Mouse (Mus musculus) intestine, embryonic 15.5 days (tissue): ENCODE results near the gene 1700021F07Rik. TPM values are rescaled to one million over a fixed set of nuclear protein-coding genes. Genes with fewer than 3 reads are reported as not detected.

Source experiments
- ATAC-seq: fragments of 200-750 bp; cut with Nextera tagmentation; 2 replicates; pipeline ENCODE4 v1.8.0; 2017; ENCODE audit warnings: moderate TSS enrichment, moderate library complexity
- H3K27ac ChIP-seq: fragments of 300-500 bp; sonication (generic); 2 replicates; pipeline ENCODE4 v1.5.1; 2015; ENCODE audit warnings: mild to moderate bottlenecking, inconsistent platforms
- H3K27me3 ChIP-seq: fragments of 300-500 bp; sonication (generic); replicated peaks from 2 replicates; pipeline ENCODE4 v1.6.1; 2015; ENCODE audit warnings: inconsistent platforms
- H3K36me3 ChIP-seq: fragments of 300-500 bp; sonication (generic); 2 replicates; pipeline ENCODE4 v1.6.1; 2015; ENCODE audit warnings: inconsistent platforms
- H3K4me1 ChIP-seq: fragments of 300-500 bp; sonication (generic); replicated peaks from 2 replicates; pipeline ENCODE4 v1.6.1; 2015; ENCODE audit warnings: inconsistent platforms
- H3K4me2 ChIP-seq: fragments of 300-500 bp; sonication (generic); replicated peaks from 2 replicates; pipeline ENCODE4 v1.6.1; 2015; ENCODE audit warnings: mild to moderate bottlenecking, inconsistent platforms
- H3K4me3 ChIP-seq: fragments of 300-500 bp; sonication (generic); replicated peaks from 2 replicates; pipeline ENCODE4 v1.5.1; 2015; ENCODE audit warnings: inconsistent platforms
- H3K9ac ChIP-seq: fragments of 300-500 bp; sonication (generic); 2 replicates; pipeline ENCODE4 v1.6.1; 2015; ENCODE audit warnings: inconsistent platforms
- H3K9me3 ChIP-seq: fragments of 300-500 bp; sonication (generic); 2 replicates; pipeline ENCODE4 v1.6.1; 2016; ENCODE audit warnings: inconsistent platforms
- WGBS: fragments of 180-500 bp; shearing (Covaris S2); methylation state at CpG from one replicate; pipeline ENCODE4 v1.1.7; 2015; 5-methylcytosine and 5-hydroxymethylcytosine counted together
- polyA plus RNA-seq: library from polyadenylated mRNA; unstranded; fragments of >200 nt; fragmentation: Nextera tagmentation; extraction: Ambion mirVana; gene quantifications from 2 replicates; pipeline ENCODE4 v1.2.1, GENCODE M21; 2015

1700021F07Rik gene
- polyA plus RNA-seq, result not detected in 2 replicates

DNA sequence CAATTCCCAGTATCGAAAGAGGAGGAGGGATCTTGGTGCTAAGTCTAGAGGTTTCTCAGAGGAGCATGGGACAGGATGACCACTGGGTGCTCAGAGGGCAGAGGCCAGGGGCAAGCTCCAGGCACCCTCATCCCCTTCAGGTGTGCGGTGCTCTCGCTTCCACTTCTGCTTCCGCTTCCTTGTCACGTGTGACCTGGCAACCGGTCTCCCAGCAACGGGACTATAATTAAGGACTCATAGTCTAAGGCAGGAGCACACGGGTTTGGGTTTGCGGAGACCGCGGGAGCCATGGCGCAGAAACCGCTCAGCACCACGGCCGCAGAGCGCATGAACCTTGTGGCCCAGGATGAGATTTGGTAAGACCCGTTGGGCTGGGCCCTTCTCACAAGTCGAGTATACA is at the start of gene 1700021F07Rik:
Gene 1700021F07Rik, plus strand, starts transcription at position 211 of the 400 bp plus-strand sequence.
- H3K9me3 ChIP-seq, result no peaks in the 10 kb centered on the region
- H3K27ac ChIP-seq, result no peak within 1 kb of the TSS
- 93% methylated on average over 18 of the region's 18 CpGs for WGBS
- H3K4me1 ChIP-seq, result no peaks in the 10 kb centered on the region; the same call in 1 of the 2 replicates
- ATAC-seq, result no peak
- no peaks in the 10 kb centered on the region for H3K27me3 ChIP-seq
- H3K4me2 ChIP-seq, result no peak within 1 kb of the TSS
- H3K36me3 ChIP-seq, result no peaks in the 10 kb centered on the region
- no peak within 1 kb of the TSS for H3K4me3 ChIP-seq
- no peak within 1 kb of the TSS for H3K9ac ChIP-seq

GRCm38 (mm10) chr2:173473233-173473632 is 49.2 kb upstream of the 1700021F07Rik start:
- no peaks in the 10 kb centered on the region for H3K36me3 ChIP-seq
- 39% methylated on average over 11 of the region's 11 CpGs for WGBS
- no peaks in the 10 kb centered on the region for H3K9me3 ChIP-seq
- no peak for ATAC-seq
- H3K27ac ChIP-seq, result no peak overlapping the region
- H3K4me1 ChIP-seq, result no peaks in the 10 kb centered on the region
- H3K4me2 ChIP-seq, result no peak overlapping the region
- no peak overlapping the region for H3K9ac ChIP-seq
- no peak overlapping the region for H3K4me3 ChIP-seq
- no peaks in the 10 kb centered on the region for H3K27me3 ChIP-seq

- Histone ChIP-seq H3K9ac (no peak overlapping the region), H3K27me3 (no peaks in the 10 kb centered on the region), H3K27ac (no peak overlapping the region), H3K9me3 (no peaks in the 10 kb centered on the region), H3K36me3 (no peaks in the 10 kb centered on the region), H3K4me2 (no peak overlapping the region), H3K4me1 (no peaks in the 10 kb centered on the region), H3K4me3 (no peak overlapping the region)
- ATAC-seq, result no peak
- 76% methylated on average over 12 of the region's 12 CpGs for whole genome bisulfite sequencing
Observed at GRCm38 (mm10) chr2:173479050-173479449, 43.3 kb upstream of the 1700021F07Rik start.

- no peak overlapping the region for H3K4me2 ChIP-seq
- H3K4me1 ChIP-seq, result no peaks in the 10 kb centered on the region
- no peak overlapping the region for H3K9ac ChIP-seq
- no peak for ATAC-seq
- H3K36me3 ChIP-seq, result no peaks in the 10 kb centered on the region
- H3K27me3 ChIP-seq, result no peaks in the 10 kb centered on the region
- H3K27ac ChIP-seq, result no peak overlapping the region
- no peaks in the 10 kb centered on the region for H3K9me3 ChIP-seq
- 83% methylated on average over 4 of the region's 4 CpGs for WGBS
- no peak overlapping the region for H3K4me3 ChIP-seq
Observed at GRCm38 (mm10) chr2:173484486-173484885, 37.9 kb upstream of the 1700021F07Rik start.

DNA sequence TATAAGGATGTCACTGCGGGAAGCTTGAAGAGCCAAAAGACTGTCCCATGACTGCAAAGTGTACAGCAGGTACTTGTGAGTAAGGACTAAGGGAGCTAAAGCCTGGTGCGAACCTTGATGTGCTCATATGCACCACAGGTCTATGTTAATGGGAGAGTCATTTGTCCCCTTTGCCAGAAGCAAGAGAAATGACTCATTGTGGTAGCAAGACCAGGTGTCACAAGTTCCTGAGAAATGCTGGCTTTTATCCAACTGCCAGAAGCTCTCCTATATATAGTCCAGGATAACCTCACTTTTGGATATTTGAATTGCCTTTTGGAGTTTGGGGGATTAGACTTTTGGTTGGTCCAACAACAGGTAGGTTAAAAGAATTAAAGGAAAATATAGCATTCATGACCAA is 22.8 kb upstream of the 1700021F07Rik start:
- H3K4me1 ChIP-seq, result no peaks in the 10 kb centered on the region
- no peaks in the 10 kb centered on the region for H3K9me3 ChIP-seq
- no peaks in the 10 kb centered on the region for H3K27me3 ChIP-seq
- H3K27ac ChIP-seq, result no peak overlapping the region
- no peak for ATAC-seq
- no peaks in the 10 kb centered on the region for H3K36me3 ChIP-seq
- H3K4me2 ChIP-seq, result no peak overlapping the region
- no peak overlapping the region for H3K4me3 ChIP-seq
- no peak overlapping the region for H3K9ac ChIP-seq
- 90% methylated on average over 2 of the region's 2 CpGs for WGBS

DNA sequence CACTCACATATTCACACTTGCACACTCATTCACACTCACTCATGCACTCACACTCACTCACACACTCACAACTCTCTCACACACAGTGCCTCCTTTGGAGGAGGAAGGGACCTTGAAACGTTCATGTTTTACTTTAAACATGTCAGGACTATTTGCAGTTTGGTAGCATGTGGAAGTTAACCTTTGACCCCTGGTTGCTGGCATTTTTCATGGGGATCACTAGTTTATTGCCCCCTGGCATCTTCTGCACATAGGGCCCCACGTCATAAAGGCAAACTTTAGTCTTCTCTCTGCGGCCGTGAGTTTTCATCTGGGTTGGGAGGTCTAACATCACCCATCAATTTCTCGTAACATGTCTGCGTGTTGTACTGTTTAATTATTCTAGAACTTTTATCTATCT is 8.4 kb upstream of the 1700021F07Rik start:
- no peaks in the 10 kb centered on the region for H3K27me3 ChIP-seq
- 58% methylated on average over 6 of the region's 6 CpGs for WGBS
- ATAC-seq, result 0 out of 2 replicates have a peak, but pooled peaks have one; percentile 36
- no peaks in the 10 kb centered on the region for H3K9me3 ChIP-seq
- no peak overlapping the region for H3K27ac ChIP-seq
- H3K9ac ChIP-seq, result no peak overlapping the region
- no peak overlapping the region for H3K4me3 ChIP-seq
- no peak overlapping the region for H3K4me2 ChIP-seq
- H3K36me3 ChIP-seq, result no peaks in the 10 kb centered on the region
- H3K4me1 ChIP-seq, result peaks cover 7% of the 10 kb centered on the region

DNA sequence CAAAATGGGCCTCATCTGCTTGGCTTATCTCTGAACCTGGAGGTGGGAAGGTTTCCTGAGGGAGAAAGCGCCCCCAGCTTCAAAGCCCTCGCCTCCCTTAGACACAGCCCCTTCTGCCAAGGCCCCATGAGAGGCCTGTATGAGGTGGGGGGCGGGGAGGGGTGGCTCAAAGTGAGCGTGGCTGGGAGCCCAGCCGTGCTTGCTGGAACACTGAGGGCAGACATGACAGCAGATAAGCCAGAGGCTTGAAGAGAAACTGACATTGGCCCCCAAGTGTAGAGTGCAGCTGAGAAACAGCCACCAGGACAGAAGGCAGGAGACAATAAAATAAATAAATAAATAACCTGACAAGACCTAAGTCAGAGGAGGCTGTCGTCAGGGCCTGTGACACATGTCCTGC is 7.2 kb upstream of the 1700021F07Rik start:
- Histone ChIP-seq H3K36me3 (no peaks in the 10 kb centered on the region), H3K9me3 (no peaks in the 10 kb centered on the region), H3K4me1 (peaks cover 7% of the 10 kb centered on the region), H3K27me3 (no peaks in the 10 kb centered on the region), H3K4me2 (no peak overlapping the region), H3K9ac (no peak overlapping the region), H3K4me3 (no peak overlapping the region), H3K27ac (no peak overlapping the region)
- 55% methylated on average over 6 of the region's 6 CpGs for WGBS
- ATAC-seq, result 0 out of 2 replicates have a peak, but pooled peaks have one; percentile 34

DNA sequence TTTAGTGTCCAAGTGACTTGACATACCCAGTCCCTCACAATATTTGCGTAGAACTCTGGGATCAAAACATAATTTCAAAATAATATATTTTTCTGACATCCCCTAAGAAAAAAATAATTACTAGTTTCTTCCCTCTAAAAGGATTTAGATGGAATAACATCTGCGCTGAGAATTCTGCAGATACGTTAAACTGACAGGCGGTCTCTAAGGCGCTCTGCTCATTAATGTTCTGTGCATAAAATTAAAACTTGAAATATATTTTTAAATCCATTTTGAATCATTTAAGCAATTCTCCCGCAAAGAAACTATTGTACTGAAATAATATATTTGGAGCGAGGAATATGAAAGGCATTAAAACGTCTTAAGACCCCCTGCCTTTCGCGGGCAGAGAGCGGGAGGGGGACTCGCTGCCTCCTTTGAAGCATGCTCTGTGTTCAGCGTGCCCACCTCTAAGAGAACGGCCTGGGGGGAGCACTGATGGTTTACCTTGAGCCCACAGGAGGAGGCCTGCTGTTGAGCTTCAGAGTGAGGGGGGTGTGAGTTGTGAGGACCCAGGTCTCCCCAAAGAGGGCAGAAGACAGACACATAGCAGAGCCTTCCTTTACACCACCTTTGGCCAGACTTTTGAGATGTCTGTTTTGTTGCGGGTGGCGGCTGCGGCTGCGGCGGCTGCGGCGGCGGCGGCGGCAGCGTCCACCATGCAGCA is 6.1 kb upstream of the 1700021F07Rik start:
- 88% methylated on average over 25 of the region's 25 CpGs for WGBS
- ATAC-seq, result no peak
- peaks cover 7% of the 10 kb centered on the region for H3K4me1 ChIP-seq

GRCm38 (mm10) chr2:173528493-173528892 is 6.1 kb downstream of the 1700021F07Rik start:
- H3K9me3 ChIP-seq, result no peaks in the 10 kb centered on the region
- H3K27me3 ChIP-seq, result no peaks in the 10 kb centered on the region
- H3K4me1 ChIP-seq, result no peaks in the 10 kb centered on the region
- no peak overlapping the region for H3K4me3 ChIP-seq
- no peak overlapping the region for H3K4me2 ChIP-seq
- H3K36me3 ChIP-seq, result no peaks in the 10 kb centered on the region
- H3K27ac ChIP-seq, result no peak overlapping the region
- ATAC-seq, result no peak
- no peak overlapping the region for H3K9ac ChIP-seq
- WGBS, result 87% methylated on average over 3 of the region's 3 CpGs

More for the DNA sequence above, 6.1 kb upstream of the 1700021F07Rik start:
- Histone ChIP-seq H3K4me2 (no peak overlapping the region), H3K27ac (no peak overlapping the region), H3K9me3 (no peaks in the 10 kb centered on the region), H3K27me3 (no peaks in the 10 kb centered on the region), H3K9ac (no peak overlapping the region), H3K36me3 (no peaks in the 10 kb centered on the region), H3K4me3 (no peak overlapping the region)

DNA sequence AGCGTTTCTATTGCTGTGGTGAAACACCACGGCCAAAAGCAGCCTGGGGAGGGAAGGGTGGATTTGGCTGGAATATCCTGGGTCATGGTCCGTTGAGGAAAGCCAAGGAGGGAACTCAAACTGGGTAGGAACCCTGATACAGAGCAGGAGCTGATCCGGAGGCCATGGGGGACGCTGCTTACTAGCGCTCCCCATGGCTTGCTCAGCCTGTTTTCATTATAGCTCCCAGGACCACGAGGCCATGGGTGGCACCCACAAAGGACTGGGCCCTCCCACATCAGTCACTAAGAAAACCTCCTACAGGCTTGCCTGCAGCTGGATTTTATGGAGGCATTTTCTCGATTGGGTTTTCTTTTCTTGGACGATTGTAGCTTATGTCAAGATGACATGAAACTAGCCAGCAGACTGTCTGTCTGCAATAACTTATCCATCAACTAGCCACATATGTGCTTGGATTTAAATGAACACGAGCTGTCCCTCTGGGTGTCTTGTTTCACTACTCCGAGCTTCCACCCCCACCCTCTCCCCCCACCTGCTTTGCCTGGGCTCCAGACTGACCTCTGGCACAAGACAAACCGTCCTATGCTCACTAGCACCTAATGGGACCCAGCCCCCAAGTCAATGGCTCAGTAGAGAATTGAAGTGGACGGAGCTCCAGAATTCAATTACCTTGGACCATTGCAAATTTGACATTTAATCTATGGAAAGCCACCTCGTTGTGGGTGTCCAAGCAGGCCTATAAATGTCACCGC is 10.5 kb downstream of the 1700021F07Rik start:
- 64% methylated on average over 15 of the region's 15 CpGs for WGBS
- Histone ChIP-seq H3K9ac (no peak overlapping the region), H3K27ac (no peak overlapping the region), H3K4me1 (peaks cover 5% of the 10 kb centered on the region; the same call in 1 of the 2 replicates), H3K4me2 (no peak overlapping the region), H3K36me3 (no peaks in the 10 kb centered on the region), H3K27me3 (no peaks in the 10 kb centered on the region), H3K4me3 (no peak overlapping the region), H3K9me3 (no peaks in the 10 kb centered on the region)
- no peak for ATAC-seq

GRCm38 (mm10) chr2:173534581-173534980 is 12.2 kb downstream of the 1700021F07Rik start:
- peaks cover 5% of the 10 kb centered on the region; the same call in 1 of the 2 replicates for H3K4me1 ChIP-seq
- H3K9ac ChIP-seq, result no peak overlapping the region
- no peaks in the 10 kb centered on the region for H3K36me3 ChIP-seq
- no peaks in the 10 kb centered on the region for H3K27me3 ChIP-seq
- WGBS, result 67% methylated on average over 7 of the region's 7 CpGs
- peak overlapping the region; percentile 22; the same call in 1 of the 2 replicates for H3K27ac ChIP-seq
- ATAC-seq, result peak; percentile 89
- H3K4me3 ChIP-seq, result no peak overlapping the region
- no peak overlapping the region for H3K4me2 ChIP-seq
- no peaks in the 10 kb centered on the region for H3K9me3 ChIP-seq

GRCm38 (mm10) chr2:173535390-173535789 is 13.0 kb downstream of the 1700021F07Rik start:
- Histone ChIP-seq H3K27ac (no peak overlapping the region), H3K36me3 (no peaks in the 10 kb centered on the region), H3K27me3 (no peaks in the 10 kb centered on the region), H3K9ac (no peak overlapping the region), H3K9me3 (no peaks in the 10 kb centered on the region), H3K4me3 (no peak overlapping the region), H3K4me1 (peaks cover 5% of the 10 kb centered on the region; the same call in 1 of the 2 replicates), H3K4me2 (peak overlapping the region; percentile 14; the same call in 1 of the 2 replicates)
- 84% methylated on average over 18 of the region's 18 CpGs for WGBS
- peak; percentile 40; the same call in 1 of the 2 replicates for ATAC-seq
